Mouse (Mus musculus): ENCODE data around the gene Mief2. TPM values are rescaled to one million over a fixed set of nuclear protein-coding genes. Genes with fewer than 3 reads are reported as not detected.

The Mief2 gene
- total RNA-seq, 2 experiments from 2014 or later = 1.3 TPM; not detected in 1

DNA sequence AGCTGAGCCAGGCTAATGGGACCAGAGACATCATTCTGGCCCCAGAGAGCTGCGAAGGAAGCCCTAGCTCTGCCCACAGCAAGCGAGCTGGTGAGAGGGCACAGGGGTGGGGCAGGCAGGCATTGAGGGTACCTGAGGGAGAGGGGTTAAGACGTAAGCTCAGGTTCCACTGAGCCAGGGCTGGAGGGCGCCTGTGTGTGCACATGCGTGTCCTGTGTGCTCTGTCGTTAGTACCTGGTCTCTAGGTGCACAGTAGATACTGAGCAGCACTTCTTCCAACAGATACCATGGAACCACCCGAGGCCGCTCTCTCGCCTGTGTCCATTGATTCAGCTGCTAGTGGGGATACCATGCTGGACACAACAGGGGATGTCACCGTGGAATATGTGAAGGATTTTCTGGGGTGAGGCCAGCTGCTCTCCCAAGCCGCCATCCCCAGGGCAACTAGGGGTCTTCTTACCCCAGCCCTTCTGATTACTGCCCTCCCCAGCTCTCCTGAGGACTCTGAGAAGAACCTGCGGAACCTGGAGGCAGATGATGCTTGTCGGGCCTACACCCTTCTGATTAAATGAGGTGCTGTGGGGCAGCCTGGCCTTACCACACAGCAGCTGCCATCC lies 15.5 kb upstream of the Mief2 start:
- no peak for ATAC-seq (replicated peaks; ENCODE audit: low FRiP score, poor library complexity, severe bottlenecking)

DNA sequence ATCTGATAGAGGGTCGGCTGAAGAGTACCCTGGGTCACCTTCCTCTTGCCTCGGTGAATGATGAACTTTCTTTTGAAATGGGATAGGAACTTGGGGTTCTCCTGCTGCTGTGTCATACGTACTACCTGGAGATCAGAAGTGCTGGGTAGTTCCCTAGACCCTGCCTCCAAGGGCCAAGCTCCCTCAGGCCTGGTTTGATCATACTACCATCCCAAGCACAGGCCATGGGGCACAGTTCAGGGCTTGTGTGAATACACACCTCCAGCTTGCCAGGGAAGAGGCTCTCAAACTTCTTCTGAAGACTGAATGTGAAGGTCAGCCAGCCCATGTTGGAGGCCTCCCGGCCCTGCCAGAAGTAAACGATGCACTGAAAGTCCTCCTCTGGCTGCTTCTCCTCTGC lies 12.4 kb upstream of the Mief2 start:
- no peak for ATAC-seq (replicated peaks; ENCODE audit: low FRiP score, poor library complexity, severe bottlenecking)

DNA sequence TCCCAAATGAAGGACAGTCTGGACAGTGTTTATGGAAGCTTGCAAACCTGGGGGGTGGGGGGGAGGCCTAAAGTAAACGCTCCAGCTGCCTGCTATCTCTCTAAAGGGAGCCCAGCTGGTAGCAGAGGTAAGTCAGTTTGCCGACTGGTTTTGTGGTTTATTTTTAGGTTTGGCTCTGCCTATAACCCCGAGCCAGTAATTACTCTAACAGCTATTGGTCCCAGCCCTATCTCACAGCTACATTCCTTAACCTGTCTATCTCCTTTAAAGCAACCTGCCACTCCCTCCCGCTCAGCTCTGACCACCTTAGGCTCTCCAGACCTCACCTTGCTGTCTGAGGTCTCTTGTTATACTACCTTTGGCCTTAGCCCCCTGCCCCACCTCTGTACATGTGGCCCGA lies 8.9 kb upstream of the Mief2 start:
- ATAC-seq (replicated peaks; ENCODE audit: low FRiP score, poor library complexity, severe bottlenecking) = no peak

DNA sequence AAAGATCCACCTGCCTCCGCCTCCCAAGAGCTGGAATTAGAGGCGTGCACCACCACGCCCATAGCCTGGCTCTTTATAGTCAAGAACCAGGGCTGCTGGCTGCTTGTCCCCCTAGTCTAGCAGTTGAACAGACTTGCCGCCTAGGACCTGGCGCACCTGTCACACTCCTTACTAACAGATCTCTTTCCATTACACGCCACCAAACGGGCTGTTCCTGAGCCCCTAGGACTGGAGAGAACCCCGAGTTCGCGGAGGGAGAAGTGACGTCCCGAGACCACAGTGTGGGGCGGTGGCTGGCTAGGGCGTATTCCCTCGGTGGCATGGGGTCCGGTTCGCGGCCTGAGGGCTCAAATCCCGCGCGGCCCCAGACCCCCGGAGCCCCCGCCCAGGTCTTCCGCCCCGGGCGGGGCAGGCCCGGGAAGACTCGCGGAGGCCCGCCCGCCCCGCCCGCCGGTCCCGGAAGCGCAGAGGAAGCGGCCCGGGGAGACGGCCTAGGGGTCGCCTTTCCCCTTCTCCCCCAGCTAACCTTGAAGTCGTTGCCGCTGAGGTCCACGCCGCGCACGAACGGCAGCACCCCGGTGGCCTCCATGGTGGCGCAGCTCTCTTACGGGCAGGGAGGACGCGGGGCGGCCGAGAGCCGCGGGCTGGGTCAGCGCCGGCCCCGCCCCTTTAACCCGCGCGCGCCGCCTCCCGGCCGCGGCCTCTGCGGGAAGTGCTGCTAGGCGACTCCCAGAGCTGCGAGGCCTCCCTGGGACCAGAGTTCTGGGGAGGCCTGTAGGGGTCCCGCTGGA lies 1.4 kb upstream of the Mief2 start, which contains the start of gene Flii:
TSS of gene Flii (minus strand) at position 663 of the 791 bp plus-strand sequence.
- peak; percentile 69 for ATAC-seq (replicated peaks; ENCODE audit: low FRiP score, poor library complexity, severe bottlenecking)

DNA sequence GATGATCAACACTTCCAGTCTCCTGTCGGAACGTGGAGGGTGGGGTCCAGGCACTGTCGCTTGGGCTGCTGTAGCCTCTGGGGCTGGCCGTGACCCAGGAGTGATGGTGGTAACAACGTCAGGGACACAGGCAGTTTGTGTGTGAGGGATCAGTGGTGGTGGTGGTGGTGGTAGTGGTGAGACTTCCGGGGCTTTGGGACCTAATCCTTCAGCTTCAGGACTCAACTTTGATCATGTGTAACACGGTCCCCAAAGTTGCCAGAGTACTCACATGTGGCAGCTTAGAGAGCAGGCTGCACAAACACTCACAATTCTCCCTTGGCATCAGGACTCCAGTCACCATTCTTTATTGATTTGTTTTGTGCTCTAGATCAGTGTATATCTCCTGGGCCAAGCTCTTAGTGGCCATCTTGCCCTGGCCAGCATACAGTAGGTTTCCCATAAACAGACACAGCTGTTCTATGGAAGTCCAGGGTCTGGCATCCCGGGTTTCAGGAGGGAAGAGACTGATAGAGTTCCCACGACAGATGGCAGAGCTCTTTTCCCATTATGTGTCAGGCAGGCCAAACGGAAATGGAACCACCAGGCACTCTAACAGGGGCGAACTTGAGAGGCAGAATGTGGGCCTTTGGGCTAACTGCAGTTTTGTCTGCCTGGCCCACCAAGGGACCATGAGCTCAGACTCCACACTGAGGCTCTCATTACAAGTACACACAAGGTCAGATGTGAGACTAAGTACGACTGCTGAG lies 632 bp upstream of the Mief2 start:
- peak; percentile 7 for ATAC-seq (replicated peaks; ENCODE audit: low FRiP score, poor library complexity, severe bottlenecking)

DNA sequence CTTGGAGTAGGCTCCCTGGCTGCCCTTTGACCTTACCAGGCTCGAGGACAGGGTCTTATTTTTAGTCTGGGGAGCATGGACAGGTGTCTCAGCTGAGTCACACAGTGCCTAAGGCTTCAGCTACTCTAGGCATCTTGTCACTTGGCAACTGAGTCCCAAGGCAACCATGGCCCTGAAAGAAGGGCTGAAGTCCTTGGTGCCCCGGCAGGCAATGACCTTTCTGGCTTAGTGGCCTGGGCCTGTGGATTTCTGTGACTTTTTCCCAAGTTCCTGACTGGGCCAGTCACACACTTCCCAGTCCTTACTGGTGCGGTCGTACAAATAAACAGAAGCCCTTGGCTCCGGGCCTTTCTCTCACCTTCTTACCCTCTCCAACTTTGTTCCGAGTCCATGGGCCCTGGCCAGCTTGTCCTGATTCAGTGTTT lies 1.0 kb downstream of the Mief2 start:
- no peak for ATAC-seq (replicated peaks; ENCODE audit: low FRiP score, poor library complexity, severe bottlenecking)

DNA sequence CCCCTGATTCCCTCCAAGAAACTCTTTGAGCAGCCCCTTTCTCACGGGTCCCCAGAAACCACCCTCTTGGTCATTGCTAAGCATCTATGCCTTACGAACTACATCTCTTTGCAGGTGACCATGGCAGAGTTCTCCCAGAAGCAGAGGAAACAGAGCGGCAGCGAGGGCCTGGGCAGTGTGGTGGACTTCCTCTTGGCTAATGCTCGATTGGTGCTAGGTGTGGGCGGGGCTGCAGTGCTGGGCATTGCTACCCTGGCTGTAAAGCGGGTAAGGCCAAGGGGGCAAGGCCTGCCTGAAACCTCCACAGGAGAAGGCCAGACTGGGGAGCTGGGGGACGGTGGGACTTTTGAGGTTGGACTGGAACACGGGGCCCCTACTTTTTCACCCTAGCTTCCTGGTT lies 2.0 kb downstream of the Mief2 start:
- no peak for ATAC-seq (replicated peaks; ENCODE audit: low FRiP score, poor library complexity, severe bottlenecking)

DNA sequence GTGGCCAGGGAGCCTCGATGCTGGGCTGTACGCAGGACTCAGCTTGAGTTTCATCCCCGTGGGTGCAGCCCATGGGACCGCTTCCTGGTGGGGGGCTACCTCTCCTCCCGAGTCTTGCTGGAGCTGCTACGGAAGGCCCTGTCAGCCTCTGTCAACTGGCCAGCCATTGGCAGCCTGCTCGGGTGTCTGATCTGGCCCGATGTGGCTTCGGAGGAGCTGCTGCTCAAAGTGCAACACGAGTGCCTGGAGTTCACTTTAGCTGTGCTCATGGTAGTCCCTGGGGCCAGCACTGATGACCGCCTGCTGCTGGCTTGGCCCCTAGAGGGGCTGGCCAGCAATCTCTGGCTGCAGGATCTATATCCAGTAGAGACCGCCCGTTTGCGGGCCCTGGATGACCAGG lies 3.1 kb downstream of the Mief2 start:
- no peak for ATAC-seq (replicated peaks; ENCODE audit: low FRiP score, poor library complexity, severe bottlenecking)

DNA sequence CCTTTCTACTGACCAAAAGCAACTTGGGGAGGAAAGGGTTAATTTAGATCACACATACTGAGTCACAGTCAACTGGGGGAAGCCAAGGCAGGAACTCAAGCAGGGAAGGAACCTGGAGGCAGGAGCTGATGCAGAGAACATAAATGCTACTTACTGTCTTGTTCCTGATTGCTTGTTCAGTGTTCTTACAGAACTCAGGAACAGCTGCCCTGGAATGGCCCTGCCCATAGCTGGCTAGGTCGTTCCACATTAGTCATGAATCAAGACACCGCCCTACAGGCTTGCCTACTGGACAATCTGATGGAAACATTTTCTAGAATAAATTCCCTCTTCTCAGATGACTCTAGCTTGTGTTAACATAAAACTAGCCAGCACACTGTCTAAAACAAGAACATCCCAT lies 6.0 kb downstream of the Mief2 start:
- ATAC-seq (replicated peaks; ENCODE audit: low FRiP score, poor library complexity, severe bottlenecking) = no peak

DNA sequence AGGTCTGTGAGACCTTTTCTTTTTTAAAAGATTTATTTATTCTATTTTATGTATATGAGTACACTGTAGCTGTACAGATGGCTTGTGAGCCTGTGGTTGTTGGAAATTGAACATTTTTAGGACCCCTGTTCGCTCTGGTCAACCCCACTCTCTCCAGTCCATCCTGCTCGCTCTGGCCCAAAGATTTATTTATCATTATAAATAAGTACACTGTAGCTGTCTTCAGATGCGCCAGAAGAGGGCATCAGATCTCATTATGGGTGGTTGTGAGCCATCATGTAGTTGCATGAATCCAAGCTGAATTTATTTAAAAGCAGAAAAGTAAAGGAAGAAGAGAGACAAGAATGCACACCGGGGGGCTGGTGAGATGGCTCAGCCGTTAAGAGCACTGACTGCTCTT lies 7.0 kb downstream of the Mief2 start:
- no peak for ATAC-seq (replicated peaks; ENCODE audit: low FRiP score, poor library complexity, severe bottlenecking)

DNA sequence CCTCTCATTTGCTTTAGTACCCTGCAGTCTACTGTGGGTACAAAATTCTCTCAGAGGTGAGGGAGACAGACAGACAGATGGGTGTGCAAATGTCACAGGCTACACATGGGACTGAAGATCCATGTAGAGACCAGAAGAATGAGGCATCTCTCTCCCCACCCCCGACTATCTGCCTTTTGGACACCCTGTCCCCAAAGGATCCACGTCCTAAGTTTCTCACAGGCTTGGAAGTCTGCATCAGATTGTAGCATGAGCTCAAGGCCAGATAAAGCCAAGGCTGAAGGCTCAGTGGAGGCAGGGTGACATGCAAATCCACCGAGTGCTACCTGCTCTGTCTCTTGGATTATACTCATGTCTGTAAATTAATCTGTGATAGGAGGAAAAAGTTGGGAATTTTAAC lies 8.3 kb downstream of the Mief2 start:
- no peak for ATAC-seq (replicated peaks; ENCODE audit: low FRiP score, poor library complexity, severe bottlenecking)

DNA sequence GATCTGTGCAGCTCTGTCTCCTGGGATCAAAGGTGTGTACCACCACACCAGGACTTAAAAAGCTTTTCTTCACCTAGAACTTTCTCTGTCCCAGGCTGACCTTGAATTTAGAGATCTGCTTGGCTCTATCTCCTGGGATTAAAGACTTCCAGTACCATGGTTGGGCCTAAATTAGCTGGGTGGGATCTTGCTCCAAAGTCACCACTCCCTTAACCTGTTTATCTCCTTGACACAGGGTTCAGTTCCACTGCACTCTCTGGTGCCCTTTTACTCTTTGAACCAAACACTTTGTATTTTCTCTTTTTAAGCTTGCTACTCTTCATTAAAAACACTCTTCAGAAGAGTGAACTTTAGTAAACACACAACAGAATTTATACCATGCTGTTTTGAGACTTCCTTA lies 9.3 kb downstream of the Mief2 start:
- peak; percentile 80 for ATAC-seq (replicated peaks; ENCODE audit: low FRiP score, poor library complexity, severe bottlenecking)

DNA sequence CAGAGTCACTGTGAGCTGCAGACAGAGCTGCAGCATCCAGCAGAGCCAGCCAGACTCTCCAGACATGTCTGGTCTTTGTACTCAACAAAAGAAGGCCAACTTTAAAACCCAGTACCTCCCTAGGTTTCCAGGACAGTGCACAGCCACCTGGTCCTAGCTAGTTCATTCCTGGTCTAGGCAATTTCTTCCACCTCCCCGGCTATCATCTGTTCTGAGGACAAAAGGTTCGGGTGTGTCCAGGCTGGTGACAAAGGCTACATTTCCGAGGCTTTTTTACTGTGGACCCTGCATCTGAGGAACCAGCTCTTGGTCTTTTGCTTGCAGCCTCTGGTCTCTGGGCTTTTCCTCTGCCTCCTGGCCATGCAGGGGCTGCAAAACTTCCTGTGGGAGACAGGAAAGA lies 12.1 kb downstream of the Mief2 start:
- no peak for ATAC-seq (replicated peaks; ENCODE audit: low FRiP score, poor library complexity, severe bottlenecking)

DNA sequence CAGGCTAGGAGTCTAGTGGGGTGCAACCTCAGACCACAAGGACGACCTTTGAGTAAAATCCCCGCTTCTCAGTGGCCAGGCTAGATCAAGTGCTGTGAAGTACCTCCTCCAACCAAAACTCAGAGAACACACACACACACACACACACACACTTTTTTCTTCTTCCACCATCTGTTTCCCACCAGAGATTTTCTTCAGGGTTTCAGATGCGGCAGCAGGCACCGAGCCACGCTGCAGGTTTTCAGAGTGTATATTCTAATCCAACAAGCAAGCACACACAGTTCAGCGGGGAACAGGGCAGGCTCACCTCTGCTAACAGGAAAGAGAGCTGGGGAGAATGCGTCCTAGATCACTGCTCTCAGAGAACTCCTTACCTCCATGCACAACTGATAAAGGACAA lies 27.4 kb downstream of the Mief2 start:
- ATAC-seq (replicated peaks; ENCODE audit: low FRiP score, poor library complexity, severe bottlenecking) = no peak

DNA sequence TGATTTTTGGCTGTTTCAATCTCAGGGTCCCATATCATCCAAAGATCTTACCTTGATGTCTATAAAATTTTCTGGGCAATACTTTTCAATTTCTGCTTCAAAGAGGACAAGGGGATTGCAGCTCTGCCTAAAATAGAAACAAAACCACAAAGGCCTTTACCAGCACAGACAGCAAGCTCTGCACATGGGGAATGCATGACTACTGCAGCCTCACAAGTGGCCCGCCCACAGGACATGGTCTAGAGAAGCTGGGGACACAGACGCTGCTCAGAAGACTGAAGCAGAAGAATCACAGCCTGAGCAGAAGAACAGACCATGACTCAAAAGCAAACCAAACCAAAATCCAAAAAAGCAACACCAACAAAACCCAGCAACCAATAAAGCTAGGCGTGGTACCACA lies 33.5 kb downstream of the Mief2 start:
- no peak for ATAC-seq (replicated peaks; ENCODE audit: low FRiP score, poor library complexity, severe bottlenecking)

DNA sequence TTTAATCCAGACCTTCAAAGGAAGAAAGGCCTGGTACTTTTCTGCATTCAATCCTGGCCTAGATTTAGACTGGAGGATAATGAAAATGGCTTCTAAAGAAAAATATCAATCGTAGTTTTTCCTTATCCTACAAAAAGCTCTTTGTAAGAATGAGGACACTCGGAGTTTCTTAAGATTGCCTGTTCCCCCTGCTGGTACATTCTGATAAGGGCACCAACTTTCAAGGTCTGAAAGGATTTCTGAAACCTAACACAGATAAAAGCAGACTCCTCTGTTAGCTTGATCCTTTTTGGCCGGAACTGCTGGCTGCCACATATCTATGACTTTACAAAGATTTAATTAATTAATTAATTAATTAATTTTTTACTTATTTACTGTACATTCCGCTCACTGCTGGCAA lies 38.8 kb downstream of the Mief2 start:
- ATAC-seq (replicated peaks; ENCODE audit: low FRiP score, poor library complexity, severe bottlenecking) = no peak

DNA sequence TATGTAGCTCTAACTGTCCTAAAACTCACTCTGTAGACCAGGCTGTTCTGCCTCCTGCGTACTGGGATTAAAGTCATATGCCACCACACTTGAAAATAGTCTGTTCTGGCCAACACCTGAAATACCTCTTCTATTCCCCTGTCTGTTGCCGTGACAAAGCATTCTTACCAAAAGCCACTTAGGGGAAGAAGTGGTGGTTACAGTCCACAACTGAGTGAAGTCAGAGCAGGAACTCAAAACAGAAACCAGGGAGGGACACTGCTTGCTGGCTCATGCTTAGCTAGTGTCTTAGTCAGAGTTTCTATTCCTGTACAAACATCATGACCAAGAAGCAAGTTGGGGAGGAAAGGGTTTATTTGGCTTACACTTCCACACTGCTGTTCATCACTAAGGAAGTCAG lies 41.1 kb downstream of the Mief2 start:
- no peak for ATAC-seq (replicated peaks; ENCODE audit: low FRiP score, poor library complexity, severe bottlenecking)

DNA sequence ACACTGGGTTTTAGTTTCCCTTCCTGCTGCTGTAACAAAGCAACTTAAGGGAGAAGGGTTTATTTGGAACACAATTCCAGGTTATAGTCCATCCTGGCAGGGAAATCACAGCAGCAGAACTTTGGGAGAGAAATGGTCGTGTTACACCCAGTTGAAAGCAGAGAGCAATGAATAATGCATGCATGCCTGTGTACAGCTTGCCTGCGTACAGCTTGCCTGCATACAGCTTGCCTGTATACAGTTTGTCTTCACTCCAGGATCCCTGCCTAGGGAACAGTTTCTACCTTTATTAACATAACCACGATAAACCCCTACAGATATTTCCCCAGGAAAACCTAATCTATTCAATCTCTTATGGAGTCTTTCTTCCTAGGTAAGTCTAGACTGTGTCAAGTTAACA lies 42.6 kb downstream of the Mief2 start:
- no peak for ATAC-seq (replicated peaks; ENCODE audit: low FRiP score, poor library complexity, severe bottlenecking)

DNA sequence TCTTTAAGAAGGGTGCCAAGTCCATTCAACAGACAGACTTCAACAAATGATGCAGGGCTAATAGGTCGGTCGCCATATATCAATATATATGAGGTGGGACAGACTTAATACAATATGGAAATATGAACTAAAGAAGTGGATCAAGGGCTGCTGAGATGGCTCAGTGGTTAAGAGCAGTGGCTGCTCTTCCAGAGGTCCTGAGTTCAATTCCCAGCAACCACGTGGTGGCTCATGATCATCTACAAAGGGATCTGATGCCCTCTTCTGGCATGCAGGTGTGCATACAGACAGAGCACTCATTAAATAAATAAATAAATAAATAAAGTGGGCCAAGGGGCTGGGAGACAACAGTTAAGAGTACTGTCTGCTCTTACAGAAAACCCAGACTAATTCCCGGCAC lies 44.0 kb downstream of the Mief2 start:
- ATAC-seq (replicated peaks; ENCODE audit: low FRiP score, poor library complexity, severe bottlenecking) = no peak

DNA sequence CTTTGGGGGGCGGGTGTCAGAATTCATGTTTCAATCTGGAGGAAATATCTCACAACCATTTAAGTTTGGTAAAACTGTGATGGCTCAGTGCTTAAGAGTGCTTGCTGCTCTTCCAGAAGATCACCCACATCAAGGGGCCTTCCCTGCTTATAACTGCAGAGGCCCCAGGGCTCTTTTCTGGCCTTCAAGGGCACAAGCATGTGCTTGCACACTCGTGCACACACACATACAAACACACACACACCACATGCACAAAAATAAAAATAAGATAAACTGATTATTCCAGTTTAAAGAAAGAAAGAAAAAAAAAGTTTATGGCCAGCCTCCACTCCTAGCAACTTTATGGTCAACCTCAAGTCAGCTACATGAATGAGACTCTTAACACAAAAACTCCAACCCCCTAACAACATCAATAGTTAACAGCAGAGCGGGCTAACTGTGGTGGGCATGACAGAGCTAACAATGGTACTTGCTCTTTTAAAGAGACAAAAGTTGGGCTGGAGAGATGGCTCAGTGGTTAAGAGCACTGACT lies 46.0 kb downstream of the Mief2 start:
- ATAC-seq (replicated peaks; ENCODE audit: low FRiP score, poor library complexity, severe bottlenecking) = no peak

DNA sequence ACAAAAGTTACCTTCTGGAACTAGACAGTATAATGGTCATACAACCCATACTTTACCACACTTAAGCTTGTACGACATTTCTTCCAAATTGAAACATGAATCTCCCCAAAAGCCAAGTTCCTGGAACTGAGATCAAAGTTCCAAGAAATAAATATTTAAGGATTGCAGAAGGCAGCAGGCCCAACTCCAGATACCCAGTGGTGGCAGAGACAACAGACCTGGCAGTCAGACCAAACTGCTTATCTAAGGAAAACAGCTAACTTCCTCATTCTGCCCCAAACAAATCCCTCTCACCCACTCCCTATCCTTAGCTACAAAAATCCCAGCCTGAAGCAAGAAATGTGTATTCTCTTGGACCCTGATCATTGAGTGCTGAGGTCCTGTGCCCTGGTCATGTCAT lies 46.6 kb downstream of the Mief2 start:
- no peak for ATAC-seq (replicated peaks; ENCODE audit: low FRiP score, poor library complexity, severe bottlenecking)
